Mouse (Mus musculus): Measurements from ENCODE around the gene C530025M09Rik. TPM values are rescaled to one million over a fixed set of nuclear protein-coding genes. Genes with fewer than 3 reads are reported as not detected.

Gene C530025M09Rik
- total RNA-seq, 2 experiments from 2014 or later: not detected

DNA sequence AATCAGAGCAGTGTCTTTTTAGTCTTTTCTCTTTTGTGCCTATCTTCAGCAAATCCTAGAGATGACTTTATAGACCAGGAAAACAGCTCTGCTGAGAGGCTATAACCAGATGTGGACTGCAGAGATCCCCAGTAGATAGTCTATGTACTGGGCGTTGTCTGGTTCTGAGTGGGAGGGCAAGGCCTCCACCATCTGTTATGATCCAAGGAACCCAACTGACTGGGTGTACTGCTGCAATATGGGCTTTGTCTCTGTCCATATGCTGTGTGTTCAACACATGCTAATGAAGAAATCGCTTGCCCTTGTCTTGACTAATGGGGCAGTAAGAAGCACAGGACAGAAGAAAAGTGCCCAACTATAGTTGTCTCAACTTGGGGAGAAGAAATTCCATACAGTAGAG, 25.8 kb downstream of the C530025M09Rik start:
- ATAC-seq (replicated peaks; ENCODE audit: low FRiP score, poor library complexity, severe bottlenecking): no peak

DNA sequence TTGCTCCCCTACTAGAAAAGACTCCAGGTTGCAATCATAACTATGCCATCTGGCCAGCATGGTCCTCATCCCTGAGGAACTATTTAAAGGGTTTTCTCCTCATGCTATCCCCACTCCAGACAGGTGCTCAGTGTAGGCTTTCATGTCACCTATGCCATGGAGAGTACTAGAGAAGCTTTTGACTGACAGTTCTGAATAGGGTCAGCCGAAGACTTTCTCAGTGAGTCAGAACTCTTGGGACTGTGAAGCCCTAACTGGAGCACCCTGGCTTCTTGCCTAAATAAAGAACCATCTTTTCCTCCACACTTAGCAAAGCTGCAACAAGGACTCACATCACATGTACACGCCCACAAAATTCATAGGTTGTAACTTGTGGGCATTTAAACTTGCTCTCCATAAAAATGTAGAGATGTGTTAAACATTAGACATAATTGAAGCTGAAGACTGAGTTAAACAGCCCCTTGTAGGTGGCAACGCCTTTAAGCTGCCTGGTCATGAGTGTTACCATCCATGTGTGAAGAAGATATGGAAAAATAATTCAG, 26.3 kb downstream of the C530025M09Rik start:
- ATAC-seq (replicated peaks; ENCODE audit: low FRiP score, poor library complexity, severe bottlenecking): no peak

DNA sequence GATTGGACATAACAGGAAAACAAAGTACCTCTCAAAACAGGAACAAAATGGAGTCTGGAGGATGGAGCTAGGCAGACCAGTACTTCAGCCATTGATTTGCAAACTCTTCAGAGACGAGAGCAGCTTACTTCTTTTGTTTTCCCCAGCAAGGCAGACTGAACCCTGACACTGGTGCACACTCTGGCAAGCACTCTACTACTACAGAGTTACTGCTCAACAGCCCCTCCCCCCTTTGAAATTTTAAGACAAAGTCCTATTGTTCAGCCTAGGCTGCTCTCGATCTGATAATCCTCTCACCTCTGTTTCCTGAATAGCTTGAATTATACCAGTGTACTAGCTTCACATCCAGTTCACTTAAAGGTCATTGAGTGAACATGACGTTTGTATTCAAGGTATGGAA, 32.4 kb downstream of the C530025M09Rik start:
- ATAC-seq (replicated peaks; ENCODE audit: low FRiP score, poor library complexity, severe bottlenecking): no peak

Other genes starting within 250 kb of the C530025M09Rik start
- not detected in 2 replicates for gene Syndig1, start 2.0 kb downstream of the C530025M09Rik start, total RNA-seq (2015; ENCODE audit: low replicate concordance)
- not detected in 2 replicates for gene Syndig1, start 2.0 kb downstream of the C530025M09Rik start, total RNA-seq (2017; ENCODE audit: low replicate concordance)

Measured in erythroid progenitor cell, adult 5-6 weeks (primary cell).